Mouse (Mus musculus) bone marrow, adult 2 months (tissue): ENCODE results near the gene Azi2. TPM values are rescaled to one million over a fixed set of nuclear protein-coding genes. Genes with fewer than 3 reads are reported as not detected.
A peak's percentile ranks its signal among the peaks of the same experiment; 100 is the strongest.

Experiments
- H3K27ac ChIP-seq: fragments of 200-500 bp; 2 replicates; pipeline ENCODE4 v1.5.1; 2012; ENCODE audit warnings: low read depth, mild to moderate bottlenecking, control low read depth, inconsistent platforms, low read length; ENCODE audit not compliant: control insufficient read depth, poor library complexity, insufficient read depth
- H3K4me1 ChIP-seq: fragments of 200-500 bp; 2 replicates; pipeline ENCODE4 v1.6.1; 2011; ENCODE audit warnings: low read length; ENCODE audit not compliant: control insufficient read depth, insufficient read depth
- H3K4me3 ChIP-seq: fragments of 200-500 bp; replicated peaks from 2 replicates; pipeline ENCODE3; 2011; ENCODE audit warnings: mild to moderate bottlenecking, low read depth, low read length, control low read depth; ENCODE audit not compliant: control insufficient read depth
- CTCF ChIP-seq: fragments of 200-500 bp; IDR thresholded peaks from 2 replicates; pipeline ENCODE4 v1.5.1; 2011; ENCODE audit warnings: low read length, control low read depth; ENCODE audit not compliant: control insufficient read depth, insufficient read depth
- POLR2A ChIP-seq: fragments of 200-500 bp; IDR thresholded peaks from 2 replicates; pipeline ENCODE4 v1.6.1; 2011; ENCODE audit warnings: low read depth, mild to moderate bottlenecking, control low read depth, low read length, borderline replicate concordance; ENCODE audit not compliant: control insufficient read depth
- WGBS: fragments of 180-500 bp; shearing (Covaris S2); methylation state at CpG from one replicate; pipeline ENCODE4 v1.1.7; 2018; 5-methylcytosine and 5-hydroxymethylcytosine counted together
- polyA plus RNA-seq: library from polyadenylated mRNA; stranded (reverse); fragments of >200 nt; gene quantifications from 2 replicates; pipeline ENCODE4 v1.2.4, GENCODE M21; 2011; ENCODE audit warnings: low replicate concordance; ENCODE audit not compliant: missing spikeins, insufficient read depth, insufficient read length

The Azi2 gene
- polyA plus RNA-seq = 27.7 and 38.7 TPM in 2 replicates

DNA sequence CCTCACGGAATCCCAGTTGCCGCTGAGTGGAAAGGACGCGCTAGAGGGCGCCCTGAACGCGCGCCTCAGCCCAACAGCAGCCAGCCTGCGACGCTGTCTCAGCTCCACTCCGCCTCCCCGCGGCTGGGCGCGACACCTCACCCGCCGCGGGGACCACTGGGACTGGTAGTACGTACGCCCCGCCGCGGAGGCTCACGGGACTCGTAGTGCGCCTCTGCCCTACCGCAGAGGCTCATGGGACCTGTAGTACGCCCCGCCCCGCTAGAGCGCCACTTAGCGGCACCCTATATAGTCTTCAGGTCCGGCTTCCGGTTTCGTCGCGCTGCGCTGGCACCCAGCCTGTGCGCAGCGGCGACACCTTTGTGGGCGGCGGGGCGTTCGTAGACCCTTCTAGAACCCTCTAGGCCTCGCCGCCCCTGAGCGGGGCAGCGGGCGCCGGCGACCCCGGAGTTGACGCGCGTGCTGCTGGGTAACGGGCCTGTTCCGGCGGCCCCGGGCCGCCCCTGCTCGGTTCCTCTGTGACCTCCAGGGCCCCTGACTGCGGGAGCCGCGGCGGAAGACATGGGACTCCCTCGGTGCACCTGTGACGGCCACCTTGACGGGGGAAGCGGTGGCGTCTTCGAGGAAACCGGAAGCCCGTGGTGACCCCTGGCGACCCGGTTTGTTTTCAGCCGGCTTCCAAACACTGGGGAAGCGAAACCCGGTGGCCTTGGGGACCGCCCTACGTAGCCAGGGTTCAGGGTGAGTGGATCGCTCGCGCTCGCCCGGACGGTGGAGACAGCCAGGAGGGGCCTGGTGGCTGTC lies at the start of gene Azi2:
Azi2 (plus strand) TSS at position 282 of the 804 bp plus-strand sequence.
- Histone ChIP-seq H3K4me3 (peak within 1 kb of the TSS; percentile 89), H3K27ac (peak within 1 kb of the TSS; percentile 100), H3K4me1 (no peaks in the 10 kb centered on the region)
- peak; percentile 76; the same call in 1 of the 2 replicates for TF ChIP-seq POLR2A
- peak; percentile 83 for TF ChIP-seq CTCF
- WGBS = under 1% methylated on average over 87 of the region's 87 CpGs

DNA sequence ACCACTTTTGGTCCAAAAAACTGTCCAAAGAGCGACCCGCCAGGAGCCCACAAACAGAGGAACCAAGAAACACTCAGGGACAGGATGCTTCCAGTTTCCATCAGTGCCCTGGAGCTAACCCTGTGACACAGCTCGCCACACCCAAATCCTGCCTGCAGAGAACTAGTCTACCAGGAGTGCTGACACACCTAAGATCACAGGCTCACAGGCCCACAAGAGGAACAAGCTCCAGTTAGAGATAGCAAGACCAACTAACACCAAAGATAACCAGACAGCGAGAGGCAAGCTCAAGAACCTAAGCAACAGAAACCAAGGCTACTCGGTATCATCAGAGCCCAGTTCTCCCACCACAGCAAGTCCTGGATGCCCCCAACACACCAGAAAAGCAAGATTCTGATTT lies 43.7 kb upstream of the Azi2 start:
- no peak overlapping the region for H3K4me3 ChIP-seq
- no peak overlapping the region for H3K27ac ChIP-seq
- H3K4me1 ChIP-seq = no peaks in the 10 kb centered on the region
- 69% methylated on average over 5 of the region's 5 CpGs for WGBS
- TF ChIP-seq POLR2A (no peak), CTCF (no peak)

DNA sequence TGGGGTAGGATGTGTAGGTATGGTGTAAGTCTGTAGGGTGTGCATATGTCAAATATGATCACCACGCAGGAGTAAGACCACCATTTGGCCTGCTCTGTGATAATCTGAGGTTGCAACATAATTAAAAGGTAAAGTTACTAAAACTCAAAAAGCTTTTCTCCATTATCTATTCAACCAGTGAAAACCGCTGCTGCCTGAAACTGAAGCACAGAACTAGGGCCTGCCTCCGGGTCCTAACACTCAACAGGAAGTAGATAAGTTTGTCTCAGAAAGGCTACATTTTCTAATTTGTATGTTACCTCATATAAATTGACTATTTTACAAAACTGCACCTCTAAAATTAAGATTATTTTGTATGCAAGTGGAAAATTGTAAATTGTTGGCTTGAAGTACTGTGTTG lies 38.8 kb upstream of the Azi2 start:
- H3K4me1 ChIP-seq = no peaks in the 10 kb centered on the region
- WGBS = 44% methylated on average over 3 of the region's 3 CpGs
- TF ChIP-seq CTCF = no peak
- TF ChIP-seq POLR2A = no peak
- no peak overlapping the region for H3K4me3 ChIP-seq
- H3K27ac ChIP-seq = no peak overlapping the region

DNA sequence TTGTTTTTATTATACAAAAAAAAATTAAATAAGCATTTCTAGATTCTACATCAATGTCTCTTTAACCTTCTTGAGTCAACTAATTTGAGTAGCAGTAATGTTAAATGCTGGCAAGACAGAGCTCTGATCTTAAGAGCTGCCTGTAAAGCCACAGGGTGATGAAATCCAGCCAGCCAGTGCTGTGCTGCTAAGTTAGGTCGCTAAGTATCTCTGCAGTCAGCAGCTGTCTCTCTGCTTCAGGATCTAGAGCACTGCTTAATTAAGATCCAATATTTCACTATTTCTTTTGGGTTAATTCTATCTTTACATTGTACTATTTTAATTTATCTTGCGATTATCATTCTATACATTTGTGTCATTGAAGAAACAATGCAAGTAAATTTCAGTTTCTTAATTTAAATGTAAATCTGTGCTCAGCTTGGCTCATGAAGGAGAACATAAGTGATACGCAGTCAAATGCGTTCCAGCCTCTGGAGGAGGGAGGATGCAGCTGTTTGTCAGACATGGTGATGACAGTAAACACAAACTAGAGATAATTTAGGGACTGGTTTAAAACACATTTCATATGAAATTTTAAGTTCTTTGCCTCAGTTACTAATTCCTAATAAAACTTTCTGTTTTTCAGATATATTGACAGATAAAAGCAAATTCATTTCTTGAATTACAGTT lies 36.9 kb upstream of the Azi2 start:
- no peak overlapping the region for H3K4me3 ChIP-seq
- TF ChIP-seq CTCF (no peak), POLR2A (no peak)
- 81% methylated on average over 4 of the region's 4 CpGs for WGBS
- no peaks in the 10 kb centered on the region for H3K4me1 ChIP-seq
- no peak overlapping the region for H3K27ac ChIP-seq

DNA sequence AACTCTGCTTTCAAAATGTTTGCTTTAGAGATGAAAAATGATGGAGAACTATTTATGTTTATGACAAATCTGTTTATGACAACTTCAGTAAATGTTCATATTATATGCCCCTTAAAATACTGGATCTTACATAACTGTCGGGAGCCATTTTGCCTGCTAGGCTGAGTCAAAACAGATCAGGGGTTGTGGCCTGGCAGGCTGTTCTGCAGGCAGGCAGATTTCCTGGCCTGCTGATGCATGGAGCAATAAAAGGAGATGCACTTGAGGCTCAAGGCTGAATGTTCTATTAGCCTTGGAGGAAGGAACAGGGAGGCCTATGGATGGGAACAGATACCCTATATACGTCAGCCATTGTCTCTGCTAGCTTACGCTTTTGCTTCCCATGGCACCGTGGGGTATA lies 36.4 kb upstream of the Azi2 start:
- no peak overlapping the region for H3K27ac ChIP-seq
- WGBS = 84% methylated on average over 4 of the region's 4 CpGs
- TF ChIP-seq CTCF = no peak
- no peak overlapping the region for H3K4me3 ChIP-seq
- H3K4me1 ChIP-seq = no peaks in the 10 kb centered on the region

DNA sequence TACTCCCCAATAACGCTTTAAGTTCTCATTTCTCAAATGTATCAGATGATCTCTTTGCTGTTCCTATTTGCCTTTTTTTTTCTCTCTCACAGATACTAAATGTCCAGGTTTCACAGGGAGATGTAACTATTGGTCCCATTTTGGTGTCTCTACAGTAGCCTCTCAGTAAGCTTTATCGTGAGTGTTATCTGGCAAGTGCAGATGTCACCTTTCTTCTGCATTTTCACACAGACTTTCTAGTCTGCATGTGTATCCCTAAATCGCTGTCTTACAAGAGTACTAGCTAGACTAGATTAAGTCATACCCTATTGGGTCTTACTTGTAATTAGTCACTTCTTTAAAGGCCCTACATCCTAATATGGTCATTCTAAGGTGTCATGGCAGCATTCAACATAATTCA lies 27.4 kb upstream of the Azi2 start:
- Histone ChIP-seq H3K27ac (no peak overlapping the region), H3K4me3 (no peak overlapping the region), H3K4me1 (no peaks in the 10 kb centered on the region)
- TF ChIP-seq CTCF (no peak), POLR2A (no peak)
- WGBS = 68% methylated on average over 3 of the region's 3 CpGs

DNA sequence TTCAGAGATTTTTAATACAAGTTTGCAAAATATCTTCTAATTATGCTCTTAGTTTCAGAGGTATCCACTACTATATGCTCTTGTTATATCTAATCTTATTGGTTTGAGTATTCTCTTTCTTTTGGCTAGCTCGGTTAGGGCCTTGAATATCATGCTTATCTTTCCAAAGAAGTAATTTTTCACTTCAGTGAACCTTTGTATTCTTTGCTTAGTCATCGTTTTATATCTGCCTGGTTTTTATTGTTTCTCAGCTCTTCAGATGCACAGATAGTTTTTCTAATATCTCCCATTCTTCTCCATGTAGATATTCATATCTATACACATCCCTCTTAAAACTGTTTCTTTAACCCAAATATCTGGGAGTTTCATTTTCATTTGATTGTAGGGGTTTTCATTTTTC lies 15.3 kb upstream of the Azi2 start:
- H3K4me1 ChIP-seq = no peaks in the 10 kb centered on the region
- 66% methylated on average over 2 of the region's 2 CpGs for WGBS
- TF ChIP-seq POLR2A = no peak
- no peak for TF ChIP-seq CTCF
- H3K27ac ChIP-seq = no peak overlapping the region
- H3K4me3 ChIP-seq = no peak overlapping the region

DNA sequence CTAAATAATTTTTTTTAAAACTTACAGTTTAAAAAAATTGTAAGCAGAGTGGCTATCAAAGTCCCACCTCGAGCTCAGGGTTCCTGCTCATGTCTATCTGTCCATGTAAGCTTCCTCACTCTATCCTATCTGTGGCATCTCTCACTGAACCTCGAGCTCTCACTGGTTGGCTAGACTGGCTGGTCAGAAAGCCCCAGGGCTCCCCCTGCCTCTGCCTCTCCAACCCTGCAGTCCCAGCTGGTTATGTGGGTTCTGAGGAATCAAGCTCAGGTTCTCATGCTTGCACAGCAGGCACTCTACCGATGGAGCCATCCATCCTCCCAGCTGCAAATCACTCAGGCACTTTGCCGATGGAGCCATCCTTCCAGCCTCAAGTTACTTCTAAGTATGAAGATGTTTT lies 10.8 kb upstream of the Azi2 start:
- TF ChIP-seq POLR2A (no peak), CTCF (no peak)

More for the DNA sequence above, 10.8 kb upstream of the Azi2 start:
- WGBS = 50% methylated on average over 4 of the region's 4 CpGs
- Histone ChIP-seq H3K4me3 (no peak overlapping the region), H3K4me1 (no peaks in the 10 kb centered on the region), H3K27ac (no peak overlapping the region)
